Mouse (Mus musculus): ENCODE data around the gene Olfr470. TPM values are rescaled to one million over a fixed set of nuclear protein-coding genes. Genes with fewer than 3 reads are reported as not detected.
"Not testable (repeated sequence)": the region's sequence is repeated elsewhere in the genome, so short reads cannot be mapped to it uniquely, and the experiment has no call there.

Gene Olfr470
- not detected for polyA plus RNA-seq (2021)

- in situ Hi-C loops (cut with MboI; ENCODE audit: low pct_unique_long_range_greater_than_20kb); ATAC-seq; H3K27me3 ChIP-seq; CTCF ChIA-PET; POLR2A ChIA-PET; DNase-seq (ENCODE audit: low read depth, low spot score): not testable (repeated sequence)
Observed at GRCm38 (mm10) chr7:107847390-107847789, at the start of gene Olfr470. Gene Olfr470 (minus strand): TSS chr7:107847490.

- ATAC-seq (no peak), DNase-seq (ENCODE audit: low read depth, low spot score) (no peak)
- ChIA-PET CTCF (no interaction called here), POLR2A (no interaction called here)
- TF ChIP-seq CTCF (IDR thresholded peaks at IDR 0.05), result peak; percentile 21
- no peaks in the 10 kb centered on the region for H3K27me3 ChIP-seq
- in situ Hi-C loops (cut with MboI; ENCODE audit: low pct_unique_long_range_greater_than_20kb), result no loop called here
Observed at GRCm38 (mm10) chr7:107841719-107842118, 5.6 kb downstream of the Olfr470 start.

GRCm38 (mm10) chr7:107825441-107825840 lies 21.8 kb downstream of the Olfr470 start, which contains the start of gene Olfr469:
Gene Olfr469 (minus strand): TSS chr7:107825541.
- DNase-seq (ENCODE audit: low read depth, low spot score); CTCF ChIA-PET; ATAC-seq; H3K27me3 ChIP-seq; POLR2A ChIA-PET; in situ Hi-C loops (cut with MboI; ENCODE audit: low pct_unique_long_range_greater_than_20kb): not testable (repeated sequence)

- in situ Hi-C loops (cut with MboI; ENCODE audit: low pct_unique_long_range_greater_than_20kb); POLR2A ChIA-PET; DNase-seq (ENCODE audit: low read depth, low spot score); CTCF ChIA-PET; H3K27me3 ChIP-seq; ATAC-seq: not testable (repeated sequence)
Observed at GRCm38 (mm10) chr7:107823867-107824266, 23.4 kb downstream of the Olfr470 start.

- POLR2A ChIA-PET, result no interaction called here
- DNase-seq (ENCODE audit: low read depth, low spot score) (no peak), ATAC-seq (no peak)
- no peak for TF ChIP-seq CTCF (IDR thresholded peaks at IDR 0.05)
- H3K27me3 ChIP-seq, result no peaks in the 10 kb centered on the region
- CTCF ChIA-PET, result no interaction called here
- in situ Hi-C loops (cut with MboI; ENCODE audit: low pct_unique_long_range_greater_than_20kb), result loop anchor here (5.0 kb wide), 1 partner anchor 33 kb away; no protein-coding TSS in a partner anchor
Observed at GRCm38 (mm10) chr7:107819442-107819841, 27.8 kb downstream of the Olfr470 start.

- ATAC-seq (no peak), DNase-seq (ENCODE audit: low read depth, low spot score) (no peak)
- in situ Hi-C loops (cut with MboI; ENCODE audit: low pct_unique_long_range_greater_than_20kb), result no loop called here
- ChIA-PET POLR2A (no interaction called here), CTCF (no interaction called here)
- no peak for TF ChIP-seq CTCF (IDR thresholded peaks at IDR 0.05)
- H3K27me3 ChIP-seq, result no peaks in the 10 kb centered on the region
Observed at GRCm38 (mm10) chr7:107811963-107812362, 35.3 kb downstream of the Olfr470 start, which contains the start of gene Olfr467. Gene Olfr467 (plus strand): TSS chr7:107812263.

- ATAC-seq (no peak), DNase-seq (ENCODE audit: low read depth, low spot score) (no peak)
- no peak for TF ChIP-seq CTCF (IDR thresholded peaks at IDR 0.05)
Observed at GRCm38 (mm10) chr7:107802138-107802537, 45.2 kb downstream of the Olfr470 start.

GRCm38 (mm10) chr7:107801108-107801507 lies 46.2 kb downstream of the Olfr470 start, which contains the start of gene Ovch2:
Gene Ovch2 (minus strand): TSS chr7:107801208.
- ChIA-PET POLR2A (no interaction called here), CTCF (no interaction called here)
- TF ChIP-seq CTCF (IDR thresholded peaks at IDR 0.05), result no peak
- DNase-seq (ENCODE audit: low read depth, low spot score) (no peak), ATAC-seq (no peak)
- peaks cover 18% of the 10 kb centered on the region for H3K27me3 ChIP-seq
- in situ Hi-C loops (cut with MboI; ENCODE audit: low pct_unique_long_range_greater_than_20kb), result no loop called here

More at GRCm38 (mm10) chr7:107802138-107802537, 45.2 kb downstream of the Olfr470 start:
- ChIA-PET POLR2A (no interaction called here), CTCF (no interaction called here)
- in situ Hi-C loops (cut with MboI; ENCODE audit: low pct_unique_long_range_greater_than_20kb), result no loop called here
- peaks cover 16% of the 10 kb centered on the region for H3K27me3 ChIP-seq

- ChIA-PET CTCF (interaction anchor here (1.5 kb wide), 1 partner anchor 18 kb away, joined by 3 read pairs; no protein-coding TSS in a partner anchor), POLR2A (no interaction called here)
- no peak for DNase-seq (ENCODE audit: low read depth, low spot score)
- no peak for ATAC-seq
- H3K27me3 ChIP-seq, result peaks cover 32% of the 10 kb centered on the region
- in situ Hi-C loops (cut with MboI; ENCODE audit: low pct_unique_long_range_greater_than_20kb), result no loop called here
- TF ChIP-seq CTCF (IDR thresholded peaks at IDR 0.05), result no peak
Observed at GRCm38 (mm10) chr7:107796500-107796899, 50.8 kb downstream of the Olfr470 start.

Other genes starting within 250 kb of the Olfr470 start
- gene 5330417H12Rik, start 222.3 kb downstream of the Olfr470 start, polyA plus RNA-seq (2021), result not detected
- gene Cyb5r2, start 89.5 kb downstream of the Olfr470 start, polyA plus RNA-seq (2021), result not detected
- gene Ovch2, start 46.3 kb downstream of the Olfr470 start, polyA plus RNA-seq (2021), result not detected
- gene Olfr467, start 35.2 kb downstream of the Olfr470 start, polyA plus RNA-seq (2021), result not detected
- gene Olfr469, start 21.9 kb downstream of the Olfr470 start, polyA plus RNA-seq (2021), result not detected
- 0.01 TPM for gene Olfr472, start 50.4 kb upstream of the Olfr470 start, polyA plus RNA-seq (2021)
- gene Olfr473, start 83.0 kb upstream of the Olfr470 start, polyA plus RNA-seq (2021), result not detected
- not detected for gene Olfr474, start 107.2 kb upstream of the Olfr470 start, polyA plus RNA-seq (2021)
- not detected for gene Olfr476, start 117.3 kb upstream of the Olfr470 start, polyA plus RNA-seq (2021)
- 0.01 TPM for gene Olfr477, start 139.2 kb upstream of the Olfr470 start, polyA plus RNA-seq (2021)
- not detected for gene Olfr478, start 186.5 kb upstream of the Olfr470 start, polyA plus RNA-seq (2021)
- not detected for gene Olfr479, start 203.2 kb upstream of the Olfr470 start, polyA plus RNA-seq (2021)
- gene Olfr480, start 219.9 kb upstream of the Olfr470 start, polyA plus RNA-seq (2021), result not detected
- gene Olfr481, start 232.4 kb upstream of the Olfr470 start, polyA plus RNA-seq (2021), result not detected

All from Patski (cell line).